Mouse (Mus musculus): ENCODE results near the gene Rps2.

DNA sequence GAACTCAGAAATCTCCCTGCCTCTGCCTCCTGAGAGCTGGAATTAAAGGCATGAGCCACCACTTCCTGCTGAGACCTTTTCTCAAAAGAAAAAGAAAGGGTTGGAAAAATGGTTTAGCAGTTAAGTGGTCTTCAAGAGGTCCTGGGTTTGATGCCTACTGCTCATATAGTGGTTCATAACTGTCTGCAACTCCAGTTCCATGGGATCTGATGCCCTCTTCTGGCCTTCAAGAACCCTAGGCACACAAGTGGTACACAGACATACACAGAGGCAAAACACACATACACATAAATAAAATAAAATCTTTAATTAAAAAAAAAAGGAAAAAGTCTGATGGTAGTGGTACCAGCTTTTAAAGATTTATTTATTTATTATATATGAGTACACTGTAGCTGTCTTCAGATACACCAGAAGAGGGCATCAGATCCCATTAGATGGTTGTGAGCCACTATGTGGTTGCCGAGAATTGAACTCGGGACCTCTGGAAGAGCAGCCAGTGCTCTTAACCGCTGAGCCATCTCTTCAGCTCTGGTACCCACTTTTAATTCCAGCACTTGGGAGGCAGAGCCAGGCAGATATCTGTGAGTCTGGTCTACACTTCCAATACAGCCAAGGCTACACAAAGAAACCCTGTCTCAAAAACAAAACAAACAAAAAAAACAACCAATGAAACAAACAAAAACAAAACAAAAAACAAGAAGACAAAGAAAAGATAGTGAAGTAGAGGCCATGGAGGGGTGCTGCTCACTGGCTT, 7.9 kb downstream of the Rps2 start:
- TF ChIP-seq CTCF (IDR thresholded peaks at IDR 0.05; ENCODE audit: borderline replicate concordance, insufficient read depth, low read length) (no peak), POLR2A (IDR thresholded peaks at IDR 0.05; ENCODE audit: low read depth, low read length) (no peak)

All from embryonic fibroblast, embryonic 13.5 days (primary cell).